Mouse (Mus musculus) spleen, adult 2 months (tissue): Measurements from ENCODE around the gene Dao.

ENCODE experiments used
- CTCF ChIP-seq: fragments of 200-500 bp; IDR thresholded peaks from 2 replicates; pipeline ENCODE4 v1.5.1; 2011; ENCODE audit warnings: mild to moderate bottlenecking, inconsistent platforms; ENCODE audit not compliant: insufficient read depth, insufficient read length, insufficient replicate concordance; ENCODE audit errors: extremely low read depth
- POLR2A ChIP-seq: fragments of 200-500 bp; IDR thresholded peaks from 2 replicates; pipeline ENCODE4 v1.6.1; 2011; ENCODE audit warnings: low read depth, low read length, inconsistent platforms

GRCm38 (mm10) chr5:114015121-114015520 is 11.6 kb downstream of the Dao start:
- TF ChIP-seq CTCF (no peak), POLR2A (no peak)
